Mouse (Mus musculus) forebrain, postnatal 0 days (tissue): ENCODE measurements at regions not wholly inside any gene's neighbourhood (a gene's known extent, or its start where the extent isn't known, plus 50 kb on each side); places are given as distances from the start of the nearest gene placed in this dataset.
A peak's percentile ranks its signal among the peaks of the same experiment; 100 is the strongest.

Experiments
- ATAC-seq: fragments of 200-750 bp; cut with Nextera tagmentation; 2 replicates; pipeline ENCODE4 v1.8.0; 2017; ENCODE audit warnings: mild to moderate bottlenecking, moderate library complexity
- DNase-seq: peaks from one replicate; pipeline ENCODE4 v3.0.0-alpha.2; 2015
- H3K27ac ChIP-seq: fragments of 300-500 bp; sonication (generic); 2 replicates; pipeline ENCODE4 v1.5.1; 2014; ENCODE audit warnings: low read depth, mild to moderate bottlenecking, antibody characterized with exemption, low read length, moderate library complexity, mixed read lengths
- H3K27me3 ChIP-seq: fragments of 300-500 bp; sonication (generic); 2 replicates; pipeline ENCODE4 v1.6.1; 2014; ENCODE audit warnings: mild to moderate bottlenecking, low read length, mixed read lengths; ENCODE audit not compliant: insufficient read depth
- H3K36me3 ChIP-seq: fragments of 300-500 bp; sonication (generic); 2 replicates; pipeline ENCODE4 v1.6.1; 2014; ENCODE audit warnings: mild to moderate bottlenecking, moderate library complexity; ENCODE audit not compliant: insufficient read depth
- H3K4me1 ChIP-seq: fragments of 300-500 bp; sonication (generic); 2 replicates; pipeline ENCODE4 v1.6.1; 2014; ENCODE audit warnings: antibody characterized with exemption; ENCODE audit not compliant: insufficient read depth
- H3K4me2 ChIP-seq: fragments of 300-500 bp; sonication (generic); 2 replicates; pipeline ENCODE4 v1.6.1; 2014; ENCODE audit warnings: low read depth, mild to moderate bottlenecking, moderate library complexity
- H3K4me3 ChIP-seq: fragments of 300-500 bp; sonication (generic); 2 replicates; pipeline ENCODE4 v1.5.1; 2014; ENCODE audit warnings: low read depth, low read length, mixed read lengths
- H3K9ac ChIP-seq: fragments of 300-500 bp; sonication (generic); 2 replicates; pipeline ENCODE4 v1.6.1; 2014; ENCODE audit warnings: mild to moderate bottlenecking
- H3K9me3 ChIP-seq: fragments of 300-500 bp; sonication (generic); 2 replicates; pipeline ENCODE4 v1.6.1; 2016; ENCODE audit warnings: low read length
- CTCF ChIP-seq: sonication (generic); IDR thresholded peaks from 2 replicates; pipeline ENCODE4 v1.5.1; 2016; ENCODE audit warnings: antibody characterized with exemption, control low read depth, low read depth
- WGBS: fragments of 180-500 bp; shearing (Covaris S2); extraction: QIAGEN DNeasy Blood & Tissue Kit; methylation state at CpG from one replicate; pipeline ENCODE4 v1.1.7; 2014; 5-methylcytosine and 5-hydroxymethylcytosine counted together

GRCm38 (mm10) chr5:101090415-101091026 lies 245.0 kb downstream of the Gpat3 start:
- Histone ChIP-seq H3K9me3 (no peaks in the 10 kb centered on the region), H3K36me3 (no peaks in the 10 kb centered on the region), H3K27me3 (no peaks in the 10 kb centered on the region), H3K9ac (peak overlapping the region; percentile 19; the same call in 1 of the 2 replicates), H3K4me2 (peak overlapping the region; percentile 44), H3K4me3 (peak overlapping the region; percentile 18; the same call in 1 of the 2 replicates), H3K27ac (peak overlapping the region; percentile 46), H3K4me1 (no peaks in the 10 kb centered on the region; the same call in 1 of the 2 replicates)
- ATAC-seq (no peak), DNase-seq (peak; percentile 31)
- no peak for TF ChIP-seq CTCF
- 42% methylated on average over 7 of the region's 7 CpGs for WGBS

GRCm38 (mm10) chr5:101085199-101085598 lies 239.7 kb downstream of the Gpat3 start:
- WGBS: 75% methylated on average over 3 of the region's 3 CpGs
- no peak for DNase-seq
- TF ChIP-seq CTCF: no peak
- no peaks in the 10 kb centered on the region for H3K36me3 ChIP-seq
- H3K9ac ChIP-seq: no peak overlapping the region
- no peaks in the 10 kb centered on the region; the same call in 1 of the 2 replicates for H3K4me1 ChIP-seq
- no peak overlapping the region for H3K4me2 ChIP-seq
- H3K27ac ChIP-seq: no peak overlapping the region
- H3K4me3 ChIP-seq: no peak overlapping the region
- no peak for ATAC-seq
- no peaks in the 10 kb centered on the region for H3K27me3 ChIP-seq
- H3K9me3 ChIP-seq: no peaks in the 10 kb centered on the region

GRCm38 (mm10) chr5:101082611-101083010 lies 237.1 kb downstream of the Gpat3 start:
- DNase-seq (peak; percentile 21), ATAC-seq (peak; percentile 48; the same call in 1 of the 2 replicates)
- Histone ChIP-seq H3K4me1 (no peaks in the 10 kb centered on the region), H3K27ac (no peak overlapping the region), H3K27me3 (no peaks in the 10 kb centered on the region), H3K9ac (no peak overlapping the region), H3K9me3 (no peaks in the 10 kb centered on the region), H3K4me2 (peak overlapping the region; percentile 42), H3K36me3 (no peaks in the 10 kb centered on the region), H3K4me3 (no peak overlapping the region)
- TF ChIP-seq CTCF: no peak
- WGBS: 38% methylated on average over 20 of the region's 20 CpGs

GRCm38 (mm10) chr5:101064308-101064707 lies 218.8 kb downstream of the Gpat3 start:
- no peaks in the 10 kb centered on the region for H3K4me1 ChIP-seq
- H3K36me3 ChIP-seq: no peaks in the 10 kb centered on the region
- no peaks in the 10 kb centered on the region for H3K27me3 ChIP-seq
- TF ChIP-seq CTCF: no peak
- H3K9me3 ChIP-seq: no peaks in the 10 kb centered on the region
- WGBS: 68% methylated on average over 3 of the region's 3 CpGs
- no peak overlapping the region for H3K27ac ChIP-seq
- ATAC-seq (no peak), DNase-seq (no peak)
- no peak overlapping the region for H3K4me3 ChIP-seq
- no peak overlapping the region for H3K4me2 ChIP-seq
- no peak overlapping the region for H3K9ac ChIP-seq

- Histone ChIP-seq H3K27ac (no peak overlapping the region), H3K9ac (no peak overlapping the region), H3K9me3 (no peaks in the 10 kb centered on the region), H3K4me1 (no peaks in the 10 kb centered on the region), H3K4me2 (no peak overlapping the region), H3K36me3 (no peaks in the 10 kb centered on the region), H3K4me3 (no peak overlapping the region), H3K27me3 (no peaks in the 10 kb centered on the region)
- no peak for TF ChIP-seq CTCF
- DNase-seq (no peak), ATAC-seq (no peak)
- 73% methylated on average over 4 of the region's 4 CpGs for WGBS
Observed at GRCm38 (mm10) chr5:101063254-101063653, 217.7 kb downstream of the Gpat3 start.

- no peak for DNase-seq
- H3K4me3 ChIP-seq: no peak overlapping the region
Observed at GRCm38 (mm10) chr5:101051591-101051990, 206.1 kb downstream of the Gpat3 start.

GRCm38 (mm10) chr5:101040488-101040887 lies 195.0 kb downstream of the Gpat3 start:
- no peak for TF ChIP-seq CTCF
- no peaks in the 10 kb centered on the region for H3K27me3 ChIP-seq
- no peaks in the 10 kb centered on the region for H3K4me1 ChIP-seq
- 78% methylated on average over 9 of the region's 9 CpGs for WGBS
- H3K36me3 ChIP-seq: no peaks in the 10 kb centered on the region
- ATAC-seq (no peak), DNase-seq (no peak)
- H3K4me3 ChIP-seq: no peak overlapping the region
- no peak overlapping the region for H3K4me2 ChIP-seq
- no peaks in the 10 kb centered on the region for H3K9me3 ChIP-seq
- H3K9ac ChIP-seq: no peak overlapping the region
- no peak overlapping the region for H3K27ac ChIP-seq

More at GRCm38 (mm10) chr5:101051591-101051990, 206.1 kb downstream of the Gpat3 start:
- Histone ChIP-seq H3K9ac (no peak overlapping the region), H3K27ac (no peak overlapping the region), H3K4me1 (no peaks in the 10 kb centered on the region), H3K9me3 (no peaks in the 10 kb centered on the region), H3K27me3 (no peaks in the 10 kb centered on the region), H3K4me2 (no peak overlapping the region), H3K36me3 (no peaks in the 10 kb centered on the region)
- WGBS: 50% methylated on average over 7 of the region's 7 CpGs
- peak; percentile 50; the same call in 1 of the 2 replicates for ATAC-seq
- TF ChIP-seq CTCF: no peak
